Mouse (Mus musculus) midbrain, embryonic 12.5 days (tissue): ENCODE results near the gene Chek2. TPM values are rescaled to one million over a fixed set of nuclear protein-coding genes. Genes with fewer than 3 reads are reported as not detected.
"Not testable (repeated sequence)": the region's sequence is repeated elsewhere in the genome, so short reads cannot be mapped to it uniquely, and the experiment has no call there.

Experiments
- ATAC-seq: fragments of 200-750 bp; cut with Nextera tagmentation; 2 replicates; pipeline ENCODE4 v1.8.0; 2017; ENCODE audit warnings: low read depth, moderate TSS enrichment, moderate library complexity; ENCODE audit not compliant: low FRiP score
- H3K27ac ChIP-seq: fragments of 300-500 bp; sonication (generic); replicated peaks from 2 replicates; pipeline ENCODE4 v1.5.1; 2016; ENCODE audit warnings: mild to moderate bottlenecking
- H3K27me3 ChIP-seq: fragments of 300-500 bp; sonication (generic); 2 replicates; pipeline ENCODE4 v1.6.1; 2016; ENCODE audit warnings: mild to moderate bottlenecking
- H3K36me3 ChIP-seq: fragments of 300-500 bp; sonication (generic); 2 replicates; pipeline ENCODE4 v1.6.1; 2016
- H3K4me1 ChIP-seq: fragments of 300-500 bp; sonication (generic); 2 replicates; pipeline ENCODE4 v1.6.1; 2016
- H3K4me2 ChIP-seq: fragments of 300-500 bp; sonication (generic); replicated peaks from 2 replicates; pipeline ENCODE4 v1.6.1; 2016; ENCODE audit warnings: mild to moderate bottlenecking, moderate library complexity
- H3K4me3 ChIP-seq: fragments of 300-500 bp; sonication (generic); 2 replicates; pipeline ENCODE4 v1.5.1; 2016; ENCODE audit warnings: mild to moderate bottlenecking
- H3K9ac ChIP-seq: fragments of 300-500 bp; sonication (generic); replicated peaks from 2 replicates; pipeline ENCODE4 v1.6.1; 2016; ENCODE audit warnings: mild to moderate bottlenecking, moderate library complexity
- H3K9me3 ChIP-seq: fragments of 300-500 bp; sonication (generic); 2 replicates; pipeline ENCODE4 v1.6.1; 2016; ENCODE audit warnings: mild to moderate bottlenecking
- WGBS: fragments of 180-500 bp; shearing (Covaris S2); methylation state at CpG from one replicate; pipeline ENCODE4 v1.1.7; 2016; 5-methylcytosine and 5-hydroxymethylcytosine counted together
- polyA plus RNA-seq: library from polyadenylated mRNA; unstranded; fragments of >200 nt; fragmentation: Nextera tagmentation; extraction: Ambion mirVana; gene quantifications from 2 replicates; pipeline ENCODE4 v1.2.1, GENCODE M21; 2016

Chek2 gene
- polyA plus RNA-seq, 1 experiment from 2014 or later: 28.7 TPM

GRCm38 (mm10) chr5:110878526-110878925, 38.7 kb downstream of the Chek2 start:
- H3K27me3 ChIP-seq, ATAC-seq: not testable (repeated sequence)
- 97% methylated on average over 1 of the region's 1 CpGs for WGBS

GRCm38 (mm10) chr5:110879042-110879441, 39.3 kb downstream of the Chek2 start:
- Histone ChIP-seq H3K9ac (peak overlapping the region; percentile 86; the same call in 1 of the 2 replicates), H3K4me3 (peak overlapping the region; percentile 81), H3K9me3 (no peaks in the 10 kb centered on the region), H3K27ac (peak overlapping the region; percentile 78), H3K36me3 (peaks cover 4% of the 10 kb centered on the region; the same call in 1 of the 2 replicates), H3K27me3 (no peaks in the 10 kb centered on the region), H3K4me2 (peak overlapping the region; percentile 69), H3K4me1 (peaks cover 17% of the 10 kb centered on the region)
- 0 out of 2 replicates have a peak, but pooled peaks have one; percentile 3 for ATAC-seq
- 63% methylated on average over 7 of the region's 7 CpGs for WGBS

More at GRCm38 (mm10) chr5:110878526-110878925, 38.7 kb downstream of the Chek2 start:
- not testable (repeated sequence) for H3K36me3 ChIP-seq, H3K27ac ChIP-seq, H3K4me2 ChIP-seq, H3K4me3 ChIP-seq, H3K9ac ChIP-seq, H3K9me3 ChIP-seq
- peaks cover 17% of the 10 kb centered on the region for H3K4me1 ChIP-seq

- Histone ChIP-seq H3K36me3 (peaks cover 4% of the 10 kb centered on the region; the same call in 1 of the 2 replicates), H3K4me2 (peak within 1 kb of the TSS; percentile 69), H3K4me3 (peak within 1 kb of the TSS; percentile 81), H3K9me3 (no peaks in the 10 kb centered on the region), H3K27ac (peak within 1 kb of the TSS; percentile 78), H3K27me3 (no peaks in the 10 kb centered on the region), H3K4me1 (peaks cover 14% of the 10 kb centered on the region), H3K9ac (peak within 1 kb of the TSS; percentile 86)
- WGBS: under 1% methylated on average over 100 of the region's 101 CpGs
- peak; percentile 94 for ATAC-seq
Observed at GRCm38 (mm10) chr5:110879584-110880374, 40.0 kb downstream of the Chek2 start, which contains the start of gene Ttc28. TSS of gene Ttc28 (plus strand) at chr5:110879803.

- Histone ChIP-seq H3K4me2 (no peak overlapping the region), H3K27me3 (no peaks in the 10 kb centered on the region)
Observed at GRCm38 (mm10) chr5:110888596-110888995, 48.8 kb downstream of the Chek2 start.

GRCm38 (mm10) chr5:110889945-110890344, 50.2 kb downstream of the Chek2 start:
- no peaks in the 10 kb centered on the region for H3K4me1 ChIP-seq
- whole genome bisulfite sequencing: 91% methylated on average over 1 of the region's 1 CpGs
- no peak for ATAC-seq

More at GRCm38 (mm10) chr5:110888596-110888995, 48.8 kb downstream of the Chek2 start:
- Histone ChIP-seq H3K9me3 (no peaks in the 10 kb centered on the region), H3K4me1 (no peaks in the 10 kb centered on the region), H3K9ac (no peak overlapping the region), H3K36me3 (peaks cover 32% of the 10 kb centered on the region), H3K27ac (no peak overlapping the region), H3K4me3 (no peak overlapping the region)
- no peak for ATAC-seq
- WGBS: 73% methylated on average over 4 of the region's 4 CpGs

GRCm38 (mm10) chr5:110890561-110890960, 50.8 kb downstream of the Chek2 start:
- H3K9me3 ChIP-seq: no peaks in the 10 kb centered on the region
- H3K27me3 ChIP-seq: no peaks in the 10 kb centered on the region
- no peak overlapping the region for H3K4me2 ChIP-seq
- ATAC-seq: no peak
- 93% methylated on average over 3 of the region's 3 CpGs for whole genome bisulfite sequencing
- H3K4me3 ChIP-seq: no peak overlapping the region
- H3K4me1 ChIP-seq: no peaks in the 10 kb centered on the region
- peaks cover 46% of the 10 kb centered on the region for H3K36me3 ChIP-seq
- no peak overlapping the region for H3K9ac ChIP-seq
- H3K27ac ChIP-seq: no peak overlapping the region

More at GRCm38 (mm10) chr5:110889945-110890344, 50.2 kb downstream of the Chek2 start:
- Histone ChIP-seq H3K4me3 (no peak overlapping the region), H3K27ac (no peak overlapping the region), H3K9me3 (no peaks in the 10 kb centered on the region), H3K4me2 (no peak overlapping the region), H3K27me3 (no peaks in the 10 kb centered on the region), H3K9ac (no peak overlapping the region), H3K36me3 (peaks cover 45% of the 10 kb centered on the region)

GRCm38 (mm10) chr5:110897114-110897788, 57.5 kb downstream of the Chek2 start:
- no peaks in the 10 kb centered on the region for H3K9me3 ChIP-seq
- H3K36me3 ChIP-seq: peaks cover 35% of the 10 kb centered on the region
- ATAC-seq: 0 out of 2 replicates have a peak, but pooled peaks have one; percentile 27
- H3K27me3 ChIP-seq: no peaks in the 10 kb centered on the region
- H3K9ac ChIP-seq: no peak overlapping the region; the same call in 1 of the 2 replicates
- no peak overlapping the region for H3K4me3 ChIP-seq
- H3K27ac ChIP-seq: peak overlapping the region; percentile 44
- 0 out of 2 replicates have a peak overlapping the region, but pooled peaks have one; percentile 18 for H3K4me2 ChIP-seq
- H3K4me1 ChIP-seq: peaks cover 19% of the 10 kb centered on the region
- 16% methylated on average over 7 of the region's 7 CpGs for WGBS

- Histone ChIP-seq H3K36me3 (peaks cover 26% of the 10 kb centered on the region), H3K4me1 (peaks cover 19% of the 10 kb centered on the region), H3K27ac (no peak overlapping the region), H3K9me3 (no peaks in the 10 kb centered on the region), H3K4me2 (no peak overlapping the region), H3K27me3 (no peaks in the 10 kb centered on the region), H3K9ac (no peak overlapping the region), H3K4me3 (no peak overlapping the region)
- 40% methylated on average over 7 of the region's 7 CpGs for whole genome bisulfite sequencing
- no peak for ATAC-seq
Observed at GRCm38 (mm10) chr5:110898169-110898568, 58.4 kb downstream of the Chek2 start.

GRCm38 (mm10) chr5:110898785-110899184, 59.0 kb downstream of the Chek2 start:
- Histone ChIP-seq H3K36me3 (peaks cover 19% of the 10 kb centered on the region), H3K9ac (no peak overlapping the region), H3K27ac (no peak overlapping the region), H3K4me1 (peaks cover 19% of the 10 kb centered on the region), H3K4me2 (no peak overlapping the region), H3K27me3 (no peaks in the 10 kb centered on the region), H3K4me3 (no peak overlapping the region), H3K9me3 (no peaks in the 10 kb centered on the region)
- no peak for ATAC-seq
- WGBS: 90% methylated on average over 4 of the region's 4 CpGs

- Histone ChIP-seq H3K4me2 (no peak overlapping the region), H3K27me3 (no peaks in the 10 kb centered on the region), H3K27ac (no peak overlapping the region), H3K4me3 (no peak overlapping the region), H3K9me3 (0 out of 2 replicates have a peak, but pooled peaks cover 1% of the 10 kb centered on the region), H3K4me1 (peaks cover 19% of the 10 kb centered on the region), H3K9ac (no peak overlapping the region), H3K36me3 (peaks cover 9% of the 10 kb centered on the region)
- ATAC-seq: no peak
Observed at GRCm38 (mm10) chr5:110900331-110900730, 60.6 kb downstream of the Chek2 start.

- H3K9me3 ChIP-seq: 0 out of 2 replicates have a peak, but pooled peaks cover 5% of the 10 kb centered on the region
- no peak overlapping the region for H3K9ac ChIP-seq
- 96% methylated on average over 1 of the region's 1 CpGs for WGBS
- H3K4me1 ChIP-seq: no peaks in the 10 kb centered on the region
- H3K4me2 ChIP-seq: no peak overlapping the region
- no peak overlapping the region for H3K27ac ChIP-seq
- no peaks in the 10 kb centered on the region for H3K27me3 ChIP-seq
- no peak for ATAC-seq
- peaks cover 15% of the 10 kb centered on the region for H3K36me3 ChIP-seq
- H3K4me3 ChIP-seq: no peak overlapping the region
Observed at GRCm38 (mm10) chr5:110906708-110907107, 66.9 kb downstream of the Chek2 start.

GRCm38 (mm10) chr5:110908879-110909278, 69.1 kb downstream of the Chek2 start:
- Histone ChIP-seq H3K36me3 (peaks cover 15% of the 10 kb centered on the region), H3K9me3 (0 out of 2 replicates have a peak, but pooled peaks cover 5% of the 10 kb centered on the region), H3K4me3 (no peak overlapping the region), H3K4me2 (no peak overlapping the region), H3K27ac (no peak overlapping the region), H3K27me3 (no peaks in the 10 kb centered on the region), H3K9ac (no peak overlapping the region), H3K4me1 (no peaks in the 10 kb centered on the region)
- no peak for ATAC-seq
